Mouse (Mus musculus) forelimb bud, embryonic 11.5 days (tissue): ENCODE measurements at regions not wholly inside any gene's neighbourhood (a gene's known extent, or its start where the extent isn't known, plus 50 kb on each side); places are given as distances from the start of the nearest gene placed in this dataset.

Experiments
- DNase-seq: peaks from one replicate; pipeline ENCODE4 v3.0.0-alpha.2; 2012; ENCODE audit warnings: low read depth, low spot score

GRCm38 (mm10) chr15:36945309-36945708 lies 62.3 kb downstream of the Zfp706 start:
- no peak for DNase-seq

- DNase-seq: no peak
Observed at GRCm38 (mm10) chr15:36944556-36945171, 62.9 kb downstream of the Zfp706 start.

GRCm38 (mm10) chr15:36943492-36944112 lies 64.0 kb downstream of the Zfp706 start:
- no peak for DNase-seq

GRCm38 (mm10) chr15:36942261-36942660 lies 65.3 kb downstream of the Zfp706 start:
- no peak for DNase-seq

GRCm38 (mm10) chr15:36941741-36942140 lies 65.8 kb downstream of the Zfp706 start:
- no peak for DNase-seq

GRCm38 (mm10) chr15:36939608-36940007 lies 68.0 kb downstream of the Zfp706 start:
- DNase-seq: no peak

GRCm38 (mm10) chr15:36939153-36939552 lies 68.4 kb downstream of the Zfp706 start:
- no peak for DNase-seq

- peak; percentile 90 for DNase-seq
Observed at GRCm38 (mm10) chr15:36938511-36939150, 68.9 kb downstream of the Zfp706 start.

- DNase-seq: peak; percentile 35
Observed at GRCm38 (mm10) chr15:36937757-36938498, 69.6 kb downstream of the Zfp706 start.

- DNase-seq: no peak
Observed at GRCm38 (mm10) chr15:36937067-36937657, 70.4 kb downstream of the Zfp706 start.

- DNase-seq: no peak
Observed at GRCm38 (mm10) chr15:36934801-36935200, 72.8 kb downstream of the Zfp706 start.

- DNase-seq: no peak
Observed at GRCm38 (mm10) chr15:36933581-36933991, 74.0 kb downstream of the Zfp706 start.

- DNase-seq: no peak
Observed at GRCm38 (mm10) chr15:36931460-36931859, 76.1 kb downstream of the Zfp706 start.

GRCm38 (mm10) chr15:36930433-36930832 lies 77.1 kb downstream of the Zfp706 start:
- DNase-seq: no peak

- DNase-seq: no peak
Observed at GRCm38 (mm10) chr15:36929786-36930185, 77.8 kb downstream of the Zfp706 start.

- no peak for DNase-seq
Observed at GRCm38 (mm10) chr15:36929088-36929487, 78.5 kb downstream of the Zfp706 start.

- no peak for DNase-seq
Observed at GRCm38 (mm10) chr15:36928678-36929077, 78.9 kb downstream of the Zfp706 start.

- no peak for DNase-seq
Observed at GRCm38 (mm10) chr15:36927436-36927835, 80.1 kb downstream of the Zfp706 start.

- no peak for DNase-seq
Observed at GRCm38 (mm10) chr15:36924171-36924570, 83.4 kb downstream of the Zfp706 start.

GRCm38 (mm10) chr15:36921384-36921783 lies 86.2 kb downstream of the Zfp706 start:
- DNase-seq: no peak

GRCm38 (mm10) chr15:36920886-36921285 lies 86.7 kb downstream of the Zfp706 start:
- no peak for DNase-seq

- no peak for DNase-seq
Observed at GRCm38 (mm10) chr15:36919704-36920103, 87.9 kb downstream of the Zfp706 start.
